Mouse (Mus musculus) Patski (cell line): ENCODE measurements at regions not wholly inside any gene's neighbourhood (a gene's known extent, or its start where the extent isn't known, plus 50 kb on each side); places are given as distances from the start of the nearest gene placed in this dataset.

Experiments
- ATAC-seq: fragments of 100-300 bp; one replicate; pipeline ENCODE4 v1.8.0; 2021
- CTCF ChIA-PET: fragments of 350-600 bp; sonication (Branson Sonifier 250); formaldehyde crosslinking; loops from one replicate; lab custom pipeline; 2022; ENCODE audit warnings: inconsistent platforms; lab: Charles Lee
- POLR2A ChIA-PET: fragments of 350-600 bp; sonication (Branson Sonifier 250); formaldehyde crosslinking; loops from one replicate; lab custom pipeline; 2022; ENCODE audit warnings: antibody characterized with exemption, inconsistent platforms; lab: Charles Lee
- DNase-seq: peaks from one replicate; pipeline ENCODE4 v3.0.0-alpha.2; 2011; ENCODE audit warnings: low read depth, low spot score
- H3K27me3 ChIP-seq: fragments of 371-371 bp; one replicate; pipeline ENCODE4 v1.5.1; 2021
- CTCF ChIP-seq: fragments of 100-300 bp; IDR thresholded peaks from one replicate; pipeline ENCODE4 v1.5.1; 2021
- in situ Hi-C: fragments of 300-500 bp; cut with MboI; formaldehyde crosslinking; loops from 3 replicates; pipeline ENCODE4 v1.11.1; 2018; ENCODE audit warnings: low pct_unique_long_range_greater_than_20kb, mixed read lengths

- POLR2A ChIA-PET, result no interaction called here
- in situ Hi-C loops, result no loop called here
- no peak for TF ChIP-seq CTCF
- ATAC-seq, result peak; percentile 65
- no peaks in the 10 kb centered on the region for H3K27me3 ChIP-seq
- CTCF ChIA-PET, result no interaction called here
- DNase-seq, result no peak
Observed at GRCm38 (mm10) chr7:66593619-66594018, 95.8 kb downstream of the Asb7 start.

GRCm38 (mm10) chr7:66591594-66592290 lies 97.7 kb downstream of the Asb7 start:
- no peak for TF ChIP-seq CTCF
- CTCF ChIA-PET, result interaction anchor here (1.2 kb wide), 1 partner anchor 35 kb away, joined by 3 read pairs; no protein-coding TSS in a partner anchor
- in situ Hi-C loops, result no loop called here
- POLR2A ChIA-PET, result no interaction called here
- ATAC-seq (no peak), DNase-seq (no peak)
- no peaks in the 10 kb centered on the region for H3K27me3 ChIP-seq

GRCm38 (mm10) chr7:66586511-66586910 lies 102.9 kb downstream of the Asb7 start:
- ChIA-PET CTCF (no interaction called here), POLR2A (no interaction called here)
- DNase-seq, result no peak
- in situ Hi-C loops, result loop anchor here (10.0 kb wide), 1 partner anchor 272 kb away; no protein-coding TSS in a partner anchor
- H3K27me3 ChIP-seq, result no peaks in the 10 kb centered on the region
- TF ChIP-seq CTCF, result no peak
- ATAC-seq, result no peak

- ATAC-seq (peak; percentile 97), DNase-seq (peak; percentile 88)
- H3K27me3 ChIP-seq, result no peaks in the 10 kb centered on the region
- in situ Hi-C loops, result loop anchor here (5.0 to 10.0 kb wide), 2 partner anchors 103 to 266 kb away; no protein-coding TSS in a partner anchor
- TF ChIP-seq CTCF, result no peak
- ChIA-PET CTCF (interaction anchor here (0.7 to 2.1 kb wide), 5 partner anchors 9 to 192 kb away, joined by 3 to 6 read pairs (median 4); partner anchors contain the start of gene Lrrk1), POLR2A (no interaction called here)
Observed at GRCm38 (mm10) chr7:66580687-66581151, 108.7 kb downstream of the Asb7 start.

- DNase-seq, result peak; percentile 77
- CTCF ChIA-PET, result no interaction called here
- in situ Hi-C loops, result no loop called here
- no peak for ATAC-seq
- no peaks in the 10 kb centered on the region for H3K27me3 ChIP-seq
- POLR2A ChIA-PET, result no interaction called here
- no peak for TF ChIP-seq CTCF
Observed at GRCm38 (mm10) chr7:66576261-66576660, 113.1 kb downstream of the Asb7 start.

- TF ChIP-seq CTCF, result no peak
- ChIA-PET CTCF (interaction anchor here (1.9 kb wide), 1 partner anchor 9 kb away, joined by 5 read pairs; no protein-coding TSS in a partner anchor), POLR2A (interaction anchor here (0.6 kb wide), 1 partner anchor 98 kb away, joined by 5 read pairs; no protein-coding TSS in a partner anchor)
- no peak for DNase-seq
- H3K27me3 ChIP-seq, result no peaks in the 10 kb centered on the region
- in situ Hi-C loops, result loop anchor here (5.0 kb wide), 1 partner anchor 39 kb away; no protein-coding TSS in a partner anchor
- no peak for ATAC-seq
Observed at GRCm38 (mm10) chr7:66571451-66571850, 117.9 kb downstream of the Asb7 start.

- DNase-seq, result no peak
- in situ Hi-C loops, result no loop called here
- CTCF ChIA-PET, result interaction anchor here (1.4 kb wide), 1 partner anchor 101 kb away, joined by 3 read pairs; no protein-coding TSS in a partner anchor
- H3K27me3 ChIP-seq, result no peaks in the 10 kb centered on the region
- TF ChIP-seq CTCF, result no peak
- POLR2A ChIA-PET, result no interaction called here
- no peak for ATAC-seq
Observed at GRCm38 (mm10) chr7:66547694-66548093, 120.4 kb upstream of the Aldh1a3 start.

GRCm38 (mm10) chr7:66545184-66545583 lies 117.9 kb upstream of the Aldh1a3 start:
- ChIA-PET CTCF (no interaction called here), POLR2A (no interaction called here)
- in situ Hi-C loops, result no loop called here
- H3K27me3 ChIP-seq, result no peaks in the 10 kb centered on the region
- TF ChIP-seq CTCF, result no peak
- DNase-seq (no peak), ATAC-seq (no peak)

- ChIA-PET POLR2A (no interaction called here), CTCF (no interaction called here)
- H3K27me3 ChIP-seq, result no peaks in the 10 kb centered on the region
- DNase-seq, result no peak
- in situ Hi-C loops, result no loop called here
- no peak for ATAC-seq
- no peak for TF ChIP-seq CTCF
Observed at GRCm38 (mm10) chr7:66544352-66545053, 117.2 kb upstream of the Aldh1a3 start.

- no peak for ATAC-seq
- DNase-seq, result no peak
- POLR2A ChIA-PET, result no interaction called here
- CTCF ChIA-PET, result interaction anchor here (0.6 kb wide), 1 partner anchor 11 kb away, joined by 3 read pairs; no protein-coding TSS in a partner anchor
- no peak for TF ChIP-seq CTCF
- no peaks in the 10 kb centered on the region for H3K27me3 ChIP-seq
- in situ Hi-C loops, result loop anchor here (5.0 kb wide), 1 partner anchor 40 kb away; no protein-coding TSS in a partner anchor
Observed at GRCm38 (mm10) chr7:66532596-66532995, 105.3 kb upstream of the Aldh1a3 start.
